Mouse (Mus musculus) G1E (cell line): ENCODE measurements at regions not wholly inside any gene's neighbourhood (a gene's known extent, or its start where the extent isn't known, plus 50 kb on each side); places are given as distances from the start of the nearest gene placed in this dataset.

ENCODE experiments used
- ATAC-seq: 2 replicates; pipeline ENCODE4 v1.8.0; 2016; ENCODE audit warnings: mild to moderate bottlenecking; ENCODE audit not compliant: insufficient number of reproducible peaks, poor library complexity, low FRiP score, severe bottlenecking; ENCODE audit errors: extremely low read depth
- DNase-seq: peaks from one replicate; pipeline ENCODE4 v3.0.0; 2012; ENCODE audit warnings: low spot score
- H3K27me3 ChIP-seq: 2 replicates; pipeline ENCODE4 v1.6.1; 2012; ENCODE audit warnings: mild to moderate bottlenecking, low read length, inconsistent platforms; ENCODE audit not compliant: insufficient read depth
- H3K36me3 ChIP-seq: replicated peaks from 2 replicates; pipeline ENCODE3; 2012; ENCODE audit warnings: mild to moderate bottlenecking, inconsistent platforms
- H3K4me1 ChIP-seq: 2 replicates; pipeline ENCODE4 v1.6.1; 2012; ENCODE audit warnings: low read depth, low read length, inconsistent platforms, mixed read lengths; ENCODE audit not compliant: insufficient read depth
- H3K4me3 ChIP-seq: 2 replicates; pipeline ENCODE4 v1.5.1; 2012; ENCODE audit warnings: low read depth, mild to moderate bottlenecking, inconsistent platforms, low read length, moderate library complexity, mixed read lengths
- H3K9me3 ChIP-seq: replicated peaks from 2 replicates; pipeline ENCODE4 v1.6.1; 2012; ENCODE audit warnings: inconsistent platforms
- CTCF ChIP-seq: IDR thresholded peaks from 2 replicates; pipeline ENCODE4 v1.5.1; 2012; ENCODE audit warnings: low read depth, low read length, inconsistent platforms, mixed read lengths
- GATA1 ChIP-seq: IDR thresholded peaks from 2 replicates; pipeline ENCODE4 v1.6.1; 2012; ENCODE audit warnings: borderline replicate concordance, low read length, inconsistent platforms, mixed read lengths
- GATA2 ChIP-seq: IDR thresholded peaks from 2 replicates; pipeline ENCODE4 v1.6.1; 2012; ENCODE audit warnings: low read depth, low read length, inconsistent platforms, borderline replicate concordance
- POLR2AphosphoS5 ChIP-seq: IDR thresholded peaks from 2 replicates; pipeline ENCODE4 v1.6.1; 2012; ENCODE audit warnings: low read depth, low read length, inconsistent platforms; ENCODE audit not compliant: insufficient replicate concordance
- TAL1 ChIP-seq: conservative IDR thresholded peaks from 2 replicates; pipeline ENCODE4 v1.6.1; 2012; ENCODE audit warnings: low read depth, low read length, inconsistent platforms, mixed read lengths

DNA sequence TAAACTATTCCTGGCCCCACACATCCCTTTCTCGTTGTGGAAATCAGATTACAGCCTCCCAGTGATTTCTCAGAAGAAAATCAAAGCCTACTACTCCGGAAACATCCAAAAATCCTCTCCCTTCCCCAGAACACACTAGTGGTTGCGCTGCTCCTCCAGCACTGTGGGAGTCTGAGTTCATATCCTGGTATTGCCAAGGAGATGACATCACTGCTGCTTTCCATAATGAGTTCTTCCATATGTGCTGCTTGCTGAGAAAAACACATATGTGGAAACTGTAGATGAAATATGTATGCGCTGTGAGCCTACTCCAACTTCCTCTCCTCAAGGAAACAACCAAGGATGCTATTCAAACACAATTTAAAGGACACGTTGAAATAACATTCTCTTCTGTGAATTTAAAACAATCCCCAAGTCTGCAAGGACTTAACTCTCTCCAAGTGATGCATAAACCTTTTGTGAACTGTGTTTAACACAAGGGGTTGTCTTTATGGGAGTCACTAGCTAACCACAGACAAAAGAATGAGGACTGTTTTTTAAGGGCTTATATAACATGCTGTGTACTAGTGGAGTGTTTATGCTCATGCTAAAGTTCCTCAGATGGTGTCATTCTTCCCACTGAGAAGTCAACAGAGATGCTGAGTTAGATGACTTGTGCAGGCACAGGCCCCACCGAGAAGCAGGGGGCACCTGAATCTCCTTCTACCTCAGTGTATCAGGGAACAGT is 891.6 kb downstream of the Gsdmc2 start:
- TF ChIP-seq CTCF (no peak), TAL1 (no peak), GATA1 (no peak), POLR2AphosphoS5 (no peak), GATA2 (no peak)
- no peak for ATAC-seq
- H3K36me3 ChIP-seq, result no peaks in the 10 kb centered on the region
- H3K4me1 ChIP-seq, result no peaks in the 10 kb centered on the region
- no peak for DNase-seq
- H3K27me3 ChIP-seq, result no peaks in the 10 kb centered on the region
- no peak overlapping the region for H3K4me3 ChIP-seq
- no peaks in the 10 kb centered on the region for H3K9me3 ChIP-seq

DNA sequence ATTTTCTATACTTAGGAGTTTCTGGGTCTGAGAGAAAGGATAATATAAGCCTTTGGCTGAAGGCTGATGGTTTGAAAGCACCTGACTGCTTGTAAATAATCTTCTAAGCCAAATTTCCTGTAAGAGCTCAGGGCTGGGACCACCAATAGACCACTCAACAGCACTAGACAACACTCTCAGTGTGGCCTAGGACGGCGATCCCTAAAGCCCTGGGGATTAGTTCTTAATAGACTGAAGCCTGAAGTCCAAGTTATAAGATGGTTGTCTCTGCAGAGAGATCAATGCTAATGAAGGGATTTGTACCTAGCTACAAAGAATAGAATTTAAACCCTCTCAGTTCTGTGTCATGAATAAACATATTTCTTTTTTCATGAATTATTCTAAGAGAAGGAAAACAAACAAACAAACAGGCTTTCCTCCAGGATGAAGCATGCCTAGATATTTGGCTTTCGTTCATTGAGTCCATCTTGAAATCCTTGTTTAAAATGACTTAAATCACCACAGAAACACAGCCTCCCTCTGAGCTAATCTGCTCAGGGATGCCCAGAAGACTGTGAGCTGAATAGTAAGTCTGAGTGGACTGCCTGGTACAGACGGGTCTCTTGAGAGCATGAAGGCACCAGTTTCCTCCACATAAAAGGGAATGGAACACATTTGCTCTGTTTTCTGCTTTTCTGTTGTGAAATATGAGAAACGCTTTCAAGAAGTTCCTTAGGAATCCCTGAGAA is 892.3 kb downstream of the Gsdmc2 start:
- DNase-seq (no peak), ATAC-seq (no peak)
- no peak overlapping the region for H3K4me3 ChIP-seq
- TF ChIP-seq POLR2AphosphoS5 (no peak), CTCF (no peak), TAL1 (no peak), GATA1 (no peak), GATA2 (no peak)
- H3K9me3 ChIP-seq, result no peaks in the 10 kb centered on the region
- H3K36me3 ChIP-seq, result no peaks in the 10 kb centered on the region
- no peaks in the 10 kb centered on the region for H3K27me3 ChIP-seq
- no peaks in the 10 kb centered on the region for H3K4me1 ChIP-seq

DNA sequence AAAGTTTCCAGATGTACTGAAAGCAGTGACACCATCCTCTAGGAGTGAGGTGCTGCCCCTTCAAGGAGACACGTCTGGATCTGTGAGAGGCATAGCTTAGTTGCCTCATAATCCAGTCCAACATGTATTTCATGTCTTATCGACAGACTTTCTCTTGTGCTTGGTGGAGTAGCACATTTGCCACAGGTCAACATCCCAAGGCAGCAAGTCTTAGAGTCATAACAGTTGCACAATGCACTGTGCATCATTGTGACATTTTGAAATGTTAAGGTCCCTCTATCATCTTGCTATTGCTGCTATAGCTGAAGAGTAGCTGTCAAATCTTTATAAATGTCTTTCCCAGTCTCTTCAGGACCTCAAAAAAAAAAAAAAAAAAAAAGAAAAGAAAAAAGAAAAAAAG is 905.6 kb downstream of the Gsdmc2 start:
- peaks cover 2% of the 10 kb centered on the region; the same call in 1 of the 2 replicates for H3K27me3 ChIP-seq
- TF ChIP-seq CTCF (no peak), POLR2AphosphoS5 (no peak), GATA1 (no peak), TAL1 (no peak), GATA2 (no peak)
- H3K9me3 ChIP-seq, result no peaks in the 10 kb centered on the region
- no peak overlapping the region for H3K4me3 ChIP-seq
- no peaks in the 10 kb centered on the region for H3K4me1 ChIP-seq
- DNase-seq (no peak), ATAC-seq (no peak)
- no peaks in the 10 kb centered on the region for H3K36me3 ChIP-seq

DNA sequence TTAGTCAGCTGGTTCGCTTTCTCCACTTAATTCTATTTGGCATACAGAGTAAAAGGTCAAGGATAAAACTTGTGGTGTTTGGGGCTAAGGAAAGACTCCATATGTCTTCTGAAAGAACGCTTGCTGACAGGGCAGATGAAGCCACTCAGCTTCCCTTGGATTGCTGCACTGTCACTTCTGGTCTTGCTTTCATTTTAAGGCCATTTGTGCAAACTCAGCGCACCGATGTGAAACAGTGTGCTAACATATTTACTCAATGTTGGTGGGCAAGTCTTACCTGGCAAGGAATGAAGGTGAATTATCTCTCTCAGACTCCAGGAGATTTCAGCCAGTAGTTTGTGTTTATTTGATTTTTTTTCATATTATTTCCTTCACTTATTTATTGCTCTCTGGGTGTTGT is 907.2 kb downstream of the Gsdmc2 start:
- DNase-seq (no peak), ATAC-seq (no peak)
- Histone ChIP-seq H3K27me3 (peaks cover 2% of the 10 kb centered on the region; the same call in 1 of the 2 replicates), H3K36me3 (no peaks in the 10 kb centered on the region), H3K9me3 (no peaks in the 10 kb centered on the region), H3K4me3 (no peak overlapping the region), H3K4me1 (no peaks in the 10 kb centered on the region)
- TF ChIP-seq CTCF (no peak), POLR2AphosphoS5 (no peak), TAL1 (no peak), GATA2 (no peak), GATA1 (no peak)

DNA sequence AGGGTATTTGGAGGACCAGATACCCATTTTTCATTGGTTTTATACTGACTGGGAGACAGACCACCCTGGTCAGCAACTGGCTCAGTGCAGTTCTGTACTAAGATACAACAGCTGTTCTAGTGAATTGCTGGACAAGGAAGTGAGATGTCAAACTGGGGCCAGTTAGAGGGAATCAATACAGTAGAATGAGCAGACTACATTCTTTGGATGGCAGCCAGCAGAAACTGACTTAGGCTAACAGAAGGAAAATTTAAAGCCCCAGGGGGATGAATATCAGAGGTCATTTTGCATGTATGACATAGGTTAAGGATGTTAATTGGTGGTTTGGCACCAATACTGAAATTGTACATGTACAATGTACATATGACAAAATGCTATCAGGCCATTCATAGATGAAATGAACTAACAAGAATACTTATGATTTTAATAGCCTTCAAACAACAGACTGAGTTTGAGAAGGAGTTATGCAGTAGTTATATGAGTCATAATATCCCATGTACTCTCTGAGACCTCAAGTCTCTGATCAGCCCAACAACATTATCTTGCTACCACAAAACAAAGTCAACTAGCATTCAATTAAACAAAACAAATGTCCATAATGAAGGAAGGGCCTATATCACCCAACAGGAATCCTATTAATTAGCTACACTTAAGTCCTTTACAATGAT is 910.3 kb downstream of the Gsdmc2 start:
- H3K4me1 ChIP-seq, result no peaks in the 10 kb centered on the region
- no peaks in the 10 kb centered on the region for H3K36me3 ChIP-seq
- ATAC-seq (no peak), DNase-seq (no peak)
- H3K9me3 ChIP-seq, result no peaks in the 10 kb centered on the region
- H3K4me3 ChIP-seq, result no peak overlapping the region
- peaks cover 2% of the 10 kb centered on the region; the same call in 1 of the 2 replicates for H3K27me3 ChIP-seq
- TF ChIP-seq GATA2 (no peak), POLR2AphosphoS5 (no peak), GATA1 (no peak), CTCF (no peak), TAL1 (no peak)

DNA sequence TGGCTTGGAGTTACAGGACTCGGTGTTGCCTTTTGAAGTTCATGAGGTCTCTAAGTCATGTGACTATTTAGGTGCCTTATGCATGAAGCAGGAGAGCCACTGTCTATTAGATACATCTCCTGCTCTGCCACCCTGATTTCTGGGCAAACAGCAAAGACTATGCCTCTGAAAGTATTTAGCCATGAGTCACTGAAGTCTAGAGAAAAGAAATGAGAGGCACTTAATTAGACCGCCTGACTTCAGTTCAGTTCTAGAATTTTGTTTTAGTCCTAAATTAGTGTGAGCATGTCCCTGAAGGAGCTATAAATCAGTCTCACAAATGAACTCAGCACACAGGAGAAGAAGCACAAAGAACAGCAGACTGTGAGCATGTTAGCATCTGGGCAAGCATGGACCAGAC is 924.5 kb downstream of the Gsdmc2 start:
- Histone ChIP-seq H3K9me3 (no peaks in the 10 kb centered on the region), H3K4me3 (no peak overlapping the region), H3K4me1 (no peaks in the 10 kb centered on the region), H3K36me3 (no peaks in the 10 kb centered on the region), H3K27me3 (no peaks in the 10 kb centered on the region)
- TF ChIP-seq GATA2, result no peak
- no peak for TF ChIP-seq POLR2AphosphoS5
- TF ChIP-seq GATA1, result no peak
- TF ChIP-seq TAL1, result no peak
- TF ChIP-seq CTCF, result no peak
- no peak for DNase-seq
- no peak for ATAC-seq
